Mouse (Mus musculus) brain, embryonic 14.5 days (tissue): ENCODE measurements around the gene Gm21118. TPM values are rescaled to one million over a fixed set of nuclear protein-coding genes. Genes with fewer than 3 reads are reported as not detected.
"Not testable (repeated sequence)": the region's sequence is repeated elsewhere in the genome, so short reads cannot be mapped to it uniquely, and the experiment has no call there.

ENCODE experiments used
- DNase-seq: peaks from one replicate; pipeline ENCODE4 v3.0.0-alpha.2; 2011; ENCODE audit warnings: low read depth
- polyA plus RNA-seq: library from polyadenylated mRNA; depleted of rRNA; stranded (reverse); fragments of >200 nt; gene quantifications from 2 replicates; pipeline ENCODE4 v1.2.3, GENCODE M21; 2012; rRNA removed

Gene Gm21118
- not detected in 2 replicates for polyA plus RNA-seq

GRCm38 (mm10) chrY:70273542-70273941 lies at the start of gene Gm21118:
Gene Gm21118, minus strand, starts transcription at chrY:70273642.
- not testable (repeated sequence) for DNase-seq

- DNase-seq: not testable (repeated sequence)
These were observed 29.7 kb upstream of the Gm21118 start, which contains the start of the genes Gm29423 and Gm29644 for GRCm38 (mm10) chrY:70303187-70303586. Gene Gm29423, minus strand, starts transcription at chrY:70303287. Gene Gm29644, minus strand, starts transcription at chrY:70303343.

Other genes with a start within 250 kb of the Gm21118 start
- not detected in 2 replicates for gene Gm29423, start 29.6 kb upstream of the Gm21118 start, polyA plus RNA-seq
- not detected in 2 replicates for gene Gm29644, start 29.7 kb upstream of the Gm21118 start, polyA plus RNA-seq
- gene Gm20888, start 168.2 kb upstream of the Gm21118 start, polyA plus RNA-seq: not detected in 2 replicates